Mouse (Mus musculus): ENCODE results near the gene Rxfp2. TPM values are rescaled to one million over a fixed set of nuclear protein-coding genes. Genes with fewer than 3 reads are reported as not detected.

The Rxfp2 gene
- total and polyA plus RNA-seq, 2 experiments from 2014 or later: not detected

- Histone ChIP-seq H3K9me3 (replicated peaks; ENCODE audit: control insufficient read depth, low read length) (no peaks in the 10 kb centered on the region), H3K27ac (ENCODE audit: low read depth) (no peak overlapping the region), H3K9ac (replicated peaks; ENCODE audit: low read depth, low read length) (no peak overlapping the region), H3K36me3 (replicated peaks; ENCODE audit: control insufficient read depth, insufficient read depth, low read length) (no peaks in the 10 kb centered on the region), H3K4me3 (ENCODE audit: low read depth, low read length) (no peak overlapping the region), H3K27me3 (ENCODE audit: control insufficient read depth, insufficient read depth, low read length) (no peaks in the 10 kb centered on the region), H3K4me2 (ENCODE audit: low read depth, low read length) (no peak overlapping the region), H3K4me1 (ENCODE audit: control insufficient read depth, insufficient read depth) (no peaks in the 10 kb centered on the region)
- WGBS: 65% methylated on average over 4 of the region's 4 CpGs
- DNase-seq (ENCODE audit: low spot score) (no peak), ATAC-seq (ENCODE audit: insufficient read depth, low read depth) (no peak)
- TF ChIP-seq EP300 (IDR thresholded peaks at IDR 0.05; ENCODE audit: low read depth) (no peak), CTCF (IDR thresholded peaks at IDR 0.05; ENCODE audit: low read depth) (no peak)
These were observed 3.3 kb downstream of the Rxfp2 start for GRCm38 (mm10) chr5:150021805-150022204.

GRCm38 (mm10) chr5:150022556-150022955, 4.1 kb downstream of the Rxfp2 start:
- Histone ChIP-seq H3K4me3 (ENCODE audit: low read depth, low read length) (no peak overlapping the region), H3K36me3 (replicated peaks; ENCODE audit: control insufficient read depth, insufficient read depth, low read length) (no peaks in the 10 kb centered on the region), H3K27ac (ENCODE audit: low read depth) (no peak overlapping the region), H3K9ac (replicated peaks; ENCODE audit: low read depth, low read length) (no peak overlapping the region), H3K9me3 (replicated peaks; ENCODE audit: control insufficient read depth, low read length) (no peaks in the 10 kb centered on the region), H3K4me2 (ENCODE audit: low read depth, low read length) (no peak overlapping the region), H3K27me3 (ENCODE audit: control insufficient read depth, insufficient read depth, low read length) (no peaks in the 10 kb centered on the region), H3K4me1 (ENCODE audit: control insufficient read depth, insufficient read depth) (no peaks in the 10 kb centered on the region)
- 70% methylated on average over 18 of the region's 18 CpGs for WGBS
- no peak for ATAC-seq (ENCODE audit: insufficient read depth, low read depth)
- no peak for DNase-seq (ENCODE audit: low spot score)
- no peak for TF ChIP-seq EP300 (IDR thresholded peaks at IDR 0.05; ENCODE audit: low read depth)

DNA sequence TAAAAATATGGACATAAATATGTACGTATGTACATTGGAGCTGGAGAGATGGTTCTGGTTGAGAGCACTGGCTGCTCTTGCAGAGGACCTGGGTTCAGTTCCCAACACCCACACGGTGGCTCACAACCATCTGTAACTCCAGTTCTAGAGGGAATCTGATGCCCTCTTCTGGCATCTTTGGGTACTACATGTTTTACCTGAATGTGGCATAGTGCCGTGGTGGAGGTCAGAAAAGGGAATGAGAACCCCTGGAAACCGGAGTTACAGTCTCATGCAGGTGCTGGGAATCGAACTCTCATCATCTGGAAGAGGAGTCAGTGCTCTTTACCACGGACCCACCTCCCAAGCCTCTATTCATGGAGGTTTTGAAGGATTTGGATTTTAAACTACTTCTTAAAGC, 5.0 kb downstream of the Rxfp2 start:
- no peaks in the 10 kb centered on the region for H3K36me3 ChIP-seq (replicated peaks; ENCODE audit: control insufficient read depth, insufficient read depth, low read length)
- 84% methylated on average over 6 of the region's 6 CpGs for WGBS
- no peak for ATAC-seq (ENCODE audit: insufficient read depth, low read depth)
- no peak overlapping the region for H3K4me2 ChIP-seq (ENCODE audit: low read depth, low read length)
- no peak overlapping the region for H3K27ac ChIP-seq (ENCODE audit: low read depth)
- H3K4me3 ChIP-seq (ENCODE audit: low read depth, low read length): no peak overlapping the region
- no peak for DNase-seq (ENCODE audit: low spot score)
- TF ChIP-seq CTCF (IDR thresholded peaks at IDR 0.05; ENCODE audit: low read depth) (no peak), EP300 (IDR thresholded peaks at IDR 0.05; ENCODE audit: low read depth) (no peak)
- H3K9me3 ChIP-seq (replicated peaks; ENCODE audit: control insufficient read depth, low read length): no peaks in the 10 kb centered on the region
- no peaks in the 10 kb centered on the region for H3K27me3 ChIP-seq (ENCODE audit: control insufficient read depth, insufficient read depth, low read length)
- no peaks in the 10 kb centered on the region for H3K4me1 ChIP-seq (ENCODE audit: control insufficient read depth, insufficient read depth)
- no peak overlapping the region for H3K9ac ChIP-seq (replicated peaks; ENCODE audit: low read depth, low read length)

GRCm38 (mm10) chr5:150024188-150024587, 5.7 kb downstream of the Rxfp2 start:
- Histone ChIP-seq H3K36me3 (replicated peaks; ENCODE audit: control insufficient read depth, insufficient read depth, low read length) (no peaks in the 10 kb centered on the region), H3K4me2 (ENCODE audit: low read depth, low read length) (no peak overlapping the region), H3K9ac (replicated peaks; ENCODE audit: low read depth, low read length) (no peak overlapping the region), H3K4me1 (ENCODE audit: control insufficient read depth, insufficient read depth) (no peaks in the 10 kb centered on the region), H3K4me3 (ENCODE audit: low read depth, low read length) (no peak overlapping the region), H3K27ac (ENCODE audit: low read depth) (no peak overlapping the region), H3K27me3 (ENCODE audit: control insufficient read depth, insufficient read depth, low read length) (no peaks in the 10 kb centered on the region), H3K9me3 (replicated peaks; ENCODE audit: control insufficient read depth, low read length) (no peaks in the 10 kb centered on the region)
- TF ChIP-seq EP300 (IDR thresholded peaks at IDR 0.05; ENCODE audit: low read depth) (no peak), CTCF (IDR thresholded peaks at IDR 0.05; ENCODE audit: low read depth) (peak; percentile 2; the same call in 1 of the 2 replicates)
- no peak for DNase-seq (ENCODE audit: low spot score)
- no peak for ATAC-seq (ENCODE audit: insufficient read depth, low read depth)
- 65% methylated on average over 2 of the region's 2 CpGs for WGBS

DNA sequence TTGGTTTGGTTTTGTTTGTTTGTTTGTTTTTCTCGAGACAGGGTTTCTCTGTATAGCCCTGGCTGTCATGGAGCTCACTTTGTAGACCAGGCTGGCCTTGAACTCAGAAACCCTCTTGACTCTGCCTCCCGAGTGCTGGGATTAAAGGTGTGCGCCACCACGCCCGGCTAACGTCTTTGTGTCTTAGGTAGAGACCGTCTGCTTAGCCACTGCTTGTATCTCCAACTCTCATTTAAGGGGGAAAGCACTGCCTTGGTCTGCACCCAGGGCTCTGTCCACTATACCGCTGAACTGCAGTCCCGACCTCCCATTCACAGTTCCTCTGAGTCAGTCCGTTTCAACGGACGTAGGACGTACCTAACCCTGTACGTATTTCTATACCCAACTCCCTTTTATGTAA, 6.4 kb downstream of the Rxfp2 start:
- WGBS: 89% methylated on average over 14 of the region's 14 CpGs
- Histone ChIP-seq H3K4me2 (ENCODE audit: low read depth, low read length) (no peak overlapping the region), H3K9me3 (replicated peaks; ENCODE audit: control insufficient read depth, low read length) (no peaks in the 10 kb centered on the region), H3K4me1 (ENCODE audit: control insufficient read depth, insufficient read depth) (no peaks in the 10 kb centered on the region), H3K27ac (ENCODE audit: low read depth) (no peak overlapping the region), H3K36me3 (replicated peaks; ENCODE audit: control insufficient read depth, insufficient read depth, low read length) (no peaks in the 10 kb centered on the region), H3K4me3 (ENCODE audit: low read depth, low read length) (no peak overlapping the region), H3K9ac (replicated peaks; ENCODE audit: low read depth, low read length) (no peak overlapping the region), H3K27me3 (ENCODE audit: control insufficient read depth, insufficient read depth, low read length) (no peaks in the 10 kb centered on the region)
- ATAC-seq (ENCODE audit: insufficient read depth, low read depth) (no peak), DNase-seq (ENCODE audit: low spot score) (no peak)
- TF ChIP-seq EP300 (IDR thresholded peaks at IDR 0.05; ENCODE audit: low read depth): no peak
- TF ChIP-seq CTCF (IDR thresholded peaks at IDR 0.05; ENCODE audit: low read depth): no peak

DNA sequence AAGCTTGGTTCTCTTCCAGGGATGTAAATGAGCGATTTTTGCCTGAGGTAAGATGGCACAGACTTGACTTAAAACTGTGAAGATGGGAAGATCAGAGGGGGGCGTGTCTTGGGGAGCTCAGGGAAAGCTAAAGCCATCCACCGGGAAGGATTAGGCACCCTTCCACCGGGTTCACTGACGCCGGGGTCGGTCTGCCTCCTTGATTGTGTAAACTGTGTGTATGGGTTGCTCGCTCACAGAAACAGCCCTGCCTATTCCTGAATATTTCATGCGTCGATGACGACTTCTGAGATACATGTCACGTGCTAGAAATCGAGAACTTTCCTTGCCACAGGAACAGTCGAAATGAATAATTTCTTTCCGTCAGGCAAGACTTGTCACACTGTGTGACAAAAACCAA, 6.9 kb downstream of the Rxfp2 start:
- Histone ChIP-seq H3K4me3 (ENCODE audit: low read depth, low read length) (no peak overlapping the region), H3K27me3 (ENCODE audit: control insufficient read depth, insufficient read depth, low read length) (no peaks in the 10 kb centered on the region)

More for the DNA sequence above, 6.9 kb downstream of the Rxfp2 start:
- 83% methylated on average over 15 of the region's 15 CpGs for WGBS
- ATAC-seq (ENCODE audit: insufficient read depth, low read depth) (no peak), DNase-seq (ENCODE audit: low spot score) (no peak)
- Histone ChIP-seq H3K27ac (ENCODE audit: low read depth) (no peak overlapping the region), H3K9ac (replicated peaks; ENCODE audit: low read depth, low read length) (no peak overlapping the region), H3K9me3 (replicated peaks; ENCODE audit: control insufficient read depth, low read length) (no peaks in the 10 kb centered on the region), H3K4me1 (ENCODE audit: control insufficient read depth, insufficient read depth) (no peaks in the 10 kb centered on the region), H3K4me2 (ENCODE audit: low read depth, low read length) (no peak overlapping the region), H3K36me3 (replicated peaks; ENCODE audit: control insufficient read depth, insufficient read depth, low read length) (no peaks in the 10 kb centered on the region)
- TF ChIP-seq EP300 (IDR thresholded peaks at IDR 0.05; ENCODE audit: low read depth) (no peak), CTCF (IDR thresholded peaks at IDR 0.05; ENCODE audit: low read depth) (no peak)

Data from heart, postnatal 0 days (tissue).